Mouse (Mus musculus) cerebellum, adult 2 months (tissue): Measurements from ENCODE around the gene Trmt2a.

Experiments
- CTCF ChIP-seq: fragments of 200-500 bp; IDR thresholded peaks from 2 replicates; pipeline ENCODE4 v1.5.1; 2011; ENCODE audit warnings: low read depth, mild to moderate bottlenecking, control low read depth, low read length, moderate library complexity, borderline replicate concordance; ENCODE audit not compliant: insufficient read depth
- POLR2A ChIP-seq: fragments of 200-500 bp; IDR thresholded peaks from 2 replicates; pipeline ENCODE4 v1.6.1; 2011; ENCODE audit warnings: low read length, control low read depth, borderline replicate concordance; ENCODE audit not compliant: insufficient read depth

- TF ChIP-seq CTCF (no peak), POLR2A (no peak)
These were observed 14.4 kb upstream of the Trmt2a start for GRCm38 (mm10) chr16:18233919-18234670.
